Mouse (Mus musculus) urinary bladder, postnatal 10 days (tissue): ENCODE data around the gene Ddx24.
"Not testable (repeated sequence)": the region's sequence is repeated elsewhere in the genome, so short reads cannot be mapped to it uniquely, and the experiment has no call there.

Experiments
- DNase-seq: peaks from one replicate; pipeline ENCODE4 v3.0.0; 2022; ENCODE audit warnings: low spot score

Ddx24 gene

GRCm38 (mm10) chr12:103425729-103426470 lies at the start of gene Ddx24:
Gene Ddx24 (minus strand): TSS chr12:103425830.
- peak; percentile 82 for DNase-seq

- no peak for DNase-seq
These were observed 48.9 kb upstream of the Ddx24 start for GRCm38 (mm10) chr12:103474481-103474880.

GRCm38 (mm10) chr12:103457140-103457539 lies 31.5 kb upstream of the Ddx24 start, which contains the start of gene Ifi27l2b:
Gene Ifi27l2b (minus strand): TSS chr12:103457223.
- no peak for DNase-seq

GRCm38 (mm10) chr12:103456727-103457126 lies 31.1 kb upstream of the Ddx24 start:
- not testable (repeated sequence) for DNase-seq

GRCm38 (mm10) chr12:103453361-103453760 lies 27.7 kb upstream of the Ddx24 start:
- no peak for DNase-seq

- DNase-seq = no peak
These were observed 19.4 kb upstream of the Ddx24 start for GRCm38 (mm10) chr12:103445060-103445459.

- not testable (repeated sequence) for DNase-seq
These were observed 18.6 kb upstream of the Ddx24 start for GRCm38 (mm10) chr12:103444261-103444660.

- no peak for DNase-seq
These were observed 17.9 kb upstream of the Ddx24 start, which contains the start of gene Ifi27l2a for GRCm38 (mm10) chr12:103443524-103443923. Gene Ifi27l2a (minus strand): TSS chr12:103443680.

- DNase-seq = no peak
These were observed 12.0 kb upstream of the Ddx24 start for GRCm38 (mm10) chr12:103437601-103438000.

- no peak for DNase-seq
These were observed 9.2 kb upstream of the Ddx24 start for GRCm38 (mm10) chr12:103434861-103435260.

GRCm38 (mm10) chr12:103433986-103434731 lies 8.5 kb upstream of the Ddx24 start, which contains the start of gene Ifi27:
Gene Ifi27 (plus strand): TSS chr12:103434211.
- no peak for DNase-seq

- no peak for DNase-seq
These were observed 7.8 kb upstream of the Ddx24 start for GRCm38 (mm10) chr12:103433430-103433829.

- no peak for DNase-seq
These were observed 1.1 kb upstream of the Ddx24 start for GRCm38 (mm10) chr12:103426710-103427109.

GRCm38 (mm10) chr12:103425016-103425728 lies 458 bp downstream of the Ddx24 start:
- DNase-seq = no peak

GRCm38 (mm10) chr12:103408144-103408543 lies 17.5 kb downstream of the Ddx24 start:
- no peak for DNase-seq

- DNase-seq = no peak
These were observed 17.9 kb downstream of the Ddx24 start, which contains the start of gene 9330161L09Rik for GRCm38 (mm10) chr12:103407720-103408119. Gene 9330161L09Rik (minus strand): TSS chr12:103407820.

GRCm38 (mm10) chr12:103404131-103404530 lies 21.5 kb downstream of the Ddx24 start:
- no peak for DNase-seq

- DNase-seq = no peak
These were observed 28.9 kb downstream of the Ddx24 start for GRCm38 (mm10) chr12:103396751-103397150.

- DNase-seq = no peak
These were observed 29.9 kb downstream of the Ddx24 start for GRCm38 (mm10) chr12:103395486-103396275.

GRCm38 (mm10) chr12:103393528-103393927 lies 32.1 kb downstream of the Ddx24 start:
- no peak for DNase-seq

GRCm38 (mm10) chr12:103391098-103391497 lies 34.5 kb downstream of the Ddx24 start:
- no peak for DNase-seq
